Mouse (Mus musculus): ENCODE results near the gene Alkbh2. TPM values are rescaled to one million over a fixed set of nuclear protein-coding genes. Genes with fewer than 3 reads are reported as not detected.

Gene Alkbh2
- total RNA-seq (2012; rRNA removed) = 15.2 and 15.7 TPM in 2 replicates
- polyA plus RNA-seq (2012; ENCODE audit: insufficient read depth in 1 of 2, insufficient read length in 2 of 2, low read depth in 1 of 2, low replicate concordance in 2 of 2, missing spikeins in 1 of 2) = 10 to 100 TPM in 1 of 2 experiments, not detected in 1; 22.6 TPM

DNA sequence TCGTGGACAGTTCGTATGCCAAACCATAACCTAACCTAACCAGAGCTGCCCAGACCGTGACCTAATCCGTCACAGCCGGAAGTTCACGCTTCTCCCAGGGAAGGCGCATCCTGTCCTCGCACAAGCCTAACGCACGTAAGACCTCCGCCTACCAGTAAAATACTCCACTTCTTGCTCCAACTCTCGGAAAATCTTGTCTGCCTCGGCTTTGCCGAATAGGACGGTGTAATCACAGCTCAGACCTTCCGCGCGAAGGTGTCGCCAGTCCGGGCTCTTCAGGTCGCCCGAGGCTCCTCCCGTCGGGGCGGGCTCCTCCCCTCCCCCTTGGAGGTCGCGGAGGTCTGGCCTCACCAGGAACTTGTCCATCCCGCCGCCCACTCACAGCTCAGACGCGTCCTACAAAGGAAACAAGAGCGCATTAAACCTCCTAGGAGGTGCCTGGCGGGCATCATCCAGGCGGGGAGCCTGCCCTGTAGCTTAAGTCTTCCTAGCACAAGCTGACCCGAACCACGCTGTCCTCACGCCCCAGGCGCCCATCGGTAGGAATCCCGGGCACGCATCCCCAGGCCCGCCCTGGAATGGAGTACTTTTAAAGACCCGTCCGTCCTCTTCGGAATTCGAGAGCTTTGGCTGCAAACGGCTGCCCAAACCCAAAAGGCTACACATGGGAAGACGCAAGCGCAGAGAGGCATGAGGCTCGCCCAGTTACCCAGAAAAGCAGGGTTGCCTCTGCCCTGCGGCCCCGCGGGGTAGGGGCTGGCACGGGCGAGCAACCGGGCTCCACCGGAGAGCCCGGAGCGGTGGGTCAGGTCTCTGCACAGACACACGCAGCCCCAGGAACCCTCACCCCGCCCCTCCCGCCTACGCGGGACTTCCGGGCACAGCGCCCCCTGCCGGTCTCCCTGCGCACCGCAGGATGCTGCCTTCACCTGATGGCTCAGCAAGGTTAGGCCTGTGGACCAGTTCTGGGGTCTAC is at the start of gene Alkbh2:
TSS of gene Alkbh2 (minus strand) at position 845 of the 976 bp plus-strand sequence.
- Histone ChIP-seq H3K9me3 (replicated peaks; ENCODE audit: insufficient read depth, low read length) (no peaks in the 10 kb centered on the region), H3K27me3 (ENCODE audit: control insufficient read depth in 1 of 2, insufficient read depth in 2 of 2, low read length in 2 of 2) (no peaks in the 10 kb centered on the region), H3K36me3 (ENCODE audit: control insufficient read depth in 1 of 2, insufficient read depth in 2 of 2, low read length in 2 of 2) (peaks cover 0 to 11% of the 10 kb centered on the region in 2 experiments; a peak in 1 of 4 replicates), H3K4me3 (ENCODE audit: control insufficient read depth in 1 of 2, insufficient read depth in 1 of 2, low read depth in 2 of 2, low read length in 2 of 2) (peak within 1 kb of the TSS; percentile 67 to 84), H3K4me1 (ENCODE audit: control insufficient read depth in 1 of 2, insufficient read depth in 2 of 2, low read length in 2 of 2) (peaks cover 0 to 17% of the 10 kb centered on the region in 2 experiments; a peak in 3 of 4 replicates), H3K9ac (ENCODE audit: control insufficient read depth, low read depth, low read length, poor library complexity, severe bottlenecking) (peak within 1 kb of the TSS; percentile 67), H3K79me2 (ENCODE audit: control insufficient read depth, insufficient read depth, low read length, poor library complexity) (peaks cover 3% of the 10 kb centered on the region; the same call in 1 of the 2 replicates), H3K27ac (ENCODE audit: control insufficient read depth, low read depth, low read length) (peak within 1 kb of the TSS; percentile 55)
- TF ChIP-seq HCFC1 (IDR thresholded peaks at IDR 0.05; ENCODE audit: low read depth, low read length) (peak; percentile 62; the same call in 1 of the 2 replicates), MAX (IDR thresholded peaks at IDR 0.05; ENCODE audit: low read length) (peak; percentile 43; the same call in 1 of the 2 replicates), UBTF (IDR thresholded peaks at IDR 0.05; ENCODE audit: borderline replicate concordance, insufficient read depth, low read depth, low read length) (no peak), MEF2A (IDR thresholded peaks at IDR 0.05; ENCODE audit: extremely low read depth, insufficient replicate concordance, low read depth, low read length, poor library complexity, severe bottlenecking) (no peak), ELF1 (IDR thresholded peaks at IDR 0.05; ENCODE audit: low read depth, low read length) (peak; percentile 89), JUND (IDR thresholded peaks at IDR 0.05; ENCODE audit: low read depth, low read length) (no peak), POLR2A (IDR thresholded peaks at IDR 0.05; ENCODE audit: control insufficient read depth in 1 of 2, insufficient read depth in 1 of 2, low read depth in 1 of 2, low read length in 2 of 2, poor library complexity in 1 of 2) (peak in 1 of 2 experiments; percentile 55; a peak in 1 of 4 replicates), MXI1 (IDR thresholded peaks at IDR 0.05; ENCODE audit: low read depth, low read length) (peak; percentile 62), TCF12 (IDR thresholded peaks at IDR 0.05; ENCODE audit: low read depth, low read length) (peak; percentile 33; the same call in 1 of the 2 replicates), RCOR1 (IDR thresholded peaks at IDR 0.05; ENCODE audit: low read depth, low read length) (no peak), MAFK (IDR thresholded peaks at IDR 0.05; ENCODE audit: borderline replicate concordance, low read depth, low read length) (no peak), ETS1 (IDR thresholded peaks at IDR 0.05; ENCODE audit: low read depth, low read length) (0 out of 2 replicates have a peak, but pooled peaks have one; percentile 18), SIN3A (IDR thresholded peaks at IDR 0.05; ENCODE audit: low read length) (peak; percentile 57), EP300 (IDR thresholded peaks at IDR 0.05; ENCODE audit: low read depth in 1 of 2, low read length in 2 of 2) (no peak), ZMIZ1 (IDR thresholded peaks at IDR 0.05; ENCODE audit: low read depth, low read length) (0 out of 2 replicates have a peak, but pooled peaks have one; percentile 53), ZC3H11A (IDR thresholded peaks at IDR 0.05; ENCODE audit: low read depth, low read length) (no peak), NRF1 (IDR thresholded peaks at IDR 0.05; ENCODE audit: insufficient read depth, low read depth, low read length, poor library complexity, severe bottlenecking) (peak; percentile 30; the same call in 1 of the 2 replicates), MYC (IDR thresholded peaks at IDR 0.05; ENCODE audit: low read depth, low read length) (no peak), MAZ (IDR thresholded peaks at IDR 0.05; ENCODE audit: low read depth, low read length) (peak; percentile 94), NELFE (IDR thresholded peaks at IDR 0.05; ENCODE audit: low read depth, low read length) (peak; percentile 55), MYB (IDR thresholded peaks at IDR 0.05; ENCODE audit: low read depth, low read length) (no peak), RAD21 (IDR thresholded peaks at IDR 0.05; ENCODE audit: low read depth, low read length) (no peak; the same call in 1 of the 2 replicates), SMC3 (IDR thresholded peaks at IDR 0.05; ENCODE audit: low read depth, low read length) (peak; percentile 36; the same call in 1 of the 2 replicates), CTCF (IDR thresholded peaks at IDR 0.05 in 2 of 3, conservative IDR thresholded peaks at IDR 0.05 in 1 of 3; ENCODE audit: control insufficient read depth in 1 of 3, insufficient read depth in 1 of 3, low read depth in 2 of 3, low read length in 3 of 3, poor library complexity in 1 of 3, severe bottlenecking in 1 of 3) (peak; percentile 76 to 83 (median 77))
- DNase-seq (ENCODE audit: low read depth, low spot score) = peak; percentile 84

Measured in MEL (cell line).